Mouse (Mus musculus): ENCODE measurements around the gene Tm6sf1. TPM values are rescaled to one million over a fixed set of nuclear protein-coding genes. Genes with fewer than 3 reads are reported as not detected.
A peak's percentile ranks its signal among the peaks of the same experiment; 100 is the strongest.

The Tm6sf1 gene
- total and polyA plus RNA-seq, 3 experiments, result 9.1 to 21.4 (median 12.6) TPM

DNA sequence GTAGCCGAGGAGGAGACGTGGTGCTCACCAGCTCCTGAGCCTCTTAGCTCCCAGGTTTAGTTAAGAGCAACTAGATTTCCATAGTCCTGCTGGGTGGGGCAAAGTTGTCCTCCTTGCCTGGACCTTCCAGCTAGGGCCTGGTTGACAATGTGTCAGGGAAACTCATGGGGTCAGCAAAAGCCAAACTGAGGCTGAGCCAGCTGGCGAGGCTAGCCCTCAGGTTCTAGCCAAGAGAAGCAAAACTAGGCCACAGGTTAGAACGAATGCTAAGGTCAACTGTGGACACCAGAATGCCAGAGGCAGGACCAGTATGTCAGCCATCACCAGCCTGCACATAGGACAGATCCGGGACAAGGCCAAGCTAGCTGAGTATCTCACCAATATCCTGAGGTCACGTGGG lies 17.4 kb upstream of the Tm6sf1 start:
- TF ChIP-seq POLR2A (IDR thresholded peaks at IDR 0.05; ENCODE audit: insufficient read depth, low read depth, low read length), result no peak
- no peak for TF ChIP-seq CTCF (IDR thresholded peaks at IDR 0.05)
- no peak for TF ChIP-seq EP300 (IDR thresholded peaks at IDR 0.05; ENCODE audit: insufficient read depth, low read depth, low read length)
- Histone ChIP-seq H3K79me2 (replicated peaks; ENCODE audit: control insufficient read depth, insufficient read depth, low read length) (no peaks in the 10 kb centered on the region), H3K27me3 (ENCODE audit: control insufficient read depth, insufficient read depth, low read length) (no peaks in the 10 kb centered on the region), H3K4me3 (no peak overlapping the region), H3K36me3 (ENCODE audit: control insufficient read depth, insufficient read depth, low read length) (no peaks in the 10 kb centered on the region), H3K9ac (ENCODE audit: low read depth, low read length) (no peak overlapping the region), H3K4me1 (ENCODE audit: control insufficient read depth, insufficient read depth, low read length) (peaks cover 1% of the 10 kb centered on the region), H3K27ac (peak overlapping the region; percentile 71)
- peak; percentile 52 to 71 for DNase-seq
- intact Hi-C loops (cut with DNase I), result no loop called here
- WGBS, result 66% methylated on average over 6 of the region's 6 CpGs

DNA sequence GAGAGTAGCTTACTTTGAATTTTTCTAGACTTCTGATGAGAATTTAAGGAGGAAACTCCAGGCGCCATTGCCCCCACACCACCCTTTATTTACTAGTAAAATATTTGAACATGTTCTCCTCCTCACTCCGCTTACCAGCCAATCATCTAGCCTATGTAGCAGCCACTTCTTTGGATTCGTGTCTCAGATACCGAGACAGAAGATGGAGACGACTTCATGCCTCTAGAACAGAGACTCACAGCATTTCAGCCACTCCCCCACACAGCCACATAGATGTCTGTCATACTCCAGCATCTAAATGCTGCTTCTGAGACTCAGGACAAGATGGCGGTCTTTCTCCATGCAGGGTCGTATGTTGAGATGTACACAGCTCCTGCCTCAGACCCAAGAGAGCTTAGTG lies 16.7 kb upstream of the Tm6sf1 start:
- WGBS, result 92% methylated on average over 7 of the region's 7 CpGs
- intact Hi-C loops (cut with DNase I), result no loop called here
- Histone ChIP-seq H3K79me2 (replicated peaks; ENCODE audit: control insufficient read depth, insufficient read depth, low read length) (no peaks in the 10 kb centered on the region), H3K4me3 (no peak overlapping the region), H3K36me3 (ENCODE audit: control insufficient read depth, insufficient read depth, low read length) (no peaks in the 10 kb centered on the region), H3K4me1 (ENCODE audit: control insufficient read depth, insufficient read depth, low read length) (peaks cover 1% of the 10 kb centered on the region), H3K9ac (ENCODE audit: low read depth, low read length) (no peak overlapping the region), H3K27ac (no peak overlapping the region), H3K27me3 (ENCODE audit: control insufficient read depth, insufficient read depth, low read length) (no peaks in the 10 kb centered on the region)
- DNase-seq, result no peak
- TF ChIP-seq CTCF (IDR thresholded peaks at IDR 0.05) (no peak), POLR2A (IDR thresholded peaks at IDR 0.05; ENCODE audit: insufficient read depth, low read depth, low read length) (no peak), EP300 (IDR thresholded peaks at IDR 0.05; ENCODE audit: insufficient read depth, low read depth, low read length) (no peak)

DNA sequence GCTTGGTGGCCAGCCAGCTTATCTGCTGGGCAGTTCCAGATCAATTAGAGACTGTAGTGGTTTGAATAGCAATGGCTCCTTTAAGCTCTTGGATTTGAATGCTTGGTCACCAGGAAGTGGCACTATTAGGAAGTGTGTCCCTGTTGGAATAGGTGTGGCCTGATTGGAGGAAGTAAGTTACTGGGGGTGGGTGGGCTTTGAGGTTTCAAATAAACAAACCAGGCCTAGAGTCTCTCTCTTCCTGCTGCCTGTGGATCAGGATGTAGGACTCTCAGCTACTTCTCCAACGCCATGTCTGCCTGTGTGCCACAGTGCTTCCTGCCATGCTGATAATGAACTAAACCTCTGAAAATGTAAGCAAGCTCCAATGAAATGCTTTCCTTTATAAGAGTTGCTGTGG lies 15.8 kb upstream of the Tm6sf1 start:
- Histone ChIP-seq H3K36me3 (ENCODE audit: control insufficient read depth, insufficient read depth, low read length) (no peaks in the 10 kb centered on the region), H3K4me3 (no peak overlapping the region), H3K79me2 (replicated peaks; ENCODE audit: control insufficient read depth, insufficient read depth, low read length) (no peaks in the 10 kb centered on the region), H3K4me1 (ENCODE audit: control insufficient read depth, insufficient read depth, low read length) (peaks cover 1% of the 10 kb centered on the region), H3K27ac (no peak overlapping the region), H3K9ac (ENCODE audit: low read depth, low read length) (no peak overlapping the region), H3K27me3 (ENCODE audit: control insufficient read depth, insufficient read depth, low read length) (no peaks in the 10 kb centered on the region)
- WGBS, result 44% methylated on average over 1 of the region's 1 CpGs
- intact Hi-C loops (cut with DNase I), result no loop called here
- TF ChIP-seq POLR2A (IDR thresholded peaks at IDR 0.05; ENCODE audit: insufficient read depth, low read depth, low read length) (no peak), CTCF (IDR thresholded peaks at IDR 0.05) (no peak), EP300 (IDR thresholded peaks at IDR 0.05; ENCODE audit: insufficient read depth, low read depth, low read length) (no peak)
- no peak for DNase-seq

DNA sequence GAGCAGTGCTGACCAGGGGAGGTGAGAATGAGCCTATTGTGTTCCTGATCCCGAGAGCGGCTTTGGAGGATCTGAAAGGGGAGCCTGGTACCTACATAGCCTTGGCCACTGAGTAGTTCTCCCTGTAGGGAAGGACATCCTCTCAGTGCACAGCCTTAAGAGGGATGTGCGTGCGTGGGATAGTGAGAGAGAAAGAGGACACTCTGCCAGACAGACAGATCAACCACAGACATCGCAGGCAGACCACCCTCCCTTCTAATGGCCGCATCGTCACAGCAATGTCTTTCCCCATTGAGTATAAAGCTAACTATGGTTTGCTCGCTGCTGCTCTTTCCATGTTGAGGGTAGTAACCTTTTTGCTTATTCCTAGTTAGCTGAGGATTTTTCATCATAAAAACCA lies 14.9 kb upstream of the Tm6sf1 start:
- WGBS, result 92% methylated on average over 8 of the region's 8 CpGs
- Histone ChIP-seq H3K36me3 (ENCODE audit: control insufficient read depth, insufficient read depth, low read length) (no peaks in the 10 kb centered on the region), H3K79me2 (replicated peaks; ENCODE audit: control insufficient read depth, insufficient read depth, low read length) (no peaks in the 10 kb centered on the region), H3K4me3 (no peak overlapping the region), H3K27ac (no peak overlapping the region), H3K27me3 (ENCODE audit: control insufficient read depth, insufficient read depth, low read length) (no peaks in the 10 kb centered on the region), H3K9ac (ENCODE audit: low read depth, low read length) (no peak overlapping the region), H3K4me1 (ENCODE audit: control insufficient read depth, insufficient read depth, low read length) (peaks cover 1% of the 10 kb centered on the region)
- TF ChIP-seq CTCF (IDR thresholded peaks at IDR 0.05) (no peak), POLR2A (IDR thresholded peaks at IDR 0.05; ENCODE audit: insufficient read depth, low read depth, low read length) (no peak)
- intact Hi-C loops (cut with DNase I), result no loop called here
- DNase-seq, result no peak

DNA sequence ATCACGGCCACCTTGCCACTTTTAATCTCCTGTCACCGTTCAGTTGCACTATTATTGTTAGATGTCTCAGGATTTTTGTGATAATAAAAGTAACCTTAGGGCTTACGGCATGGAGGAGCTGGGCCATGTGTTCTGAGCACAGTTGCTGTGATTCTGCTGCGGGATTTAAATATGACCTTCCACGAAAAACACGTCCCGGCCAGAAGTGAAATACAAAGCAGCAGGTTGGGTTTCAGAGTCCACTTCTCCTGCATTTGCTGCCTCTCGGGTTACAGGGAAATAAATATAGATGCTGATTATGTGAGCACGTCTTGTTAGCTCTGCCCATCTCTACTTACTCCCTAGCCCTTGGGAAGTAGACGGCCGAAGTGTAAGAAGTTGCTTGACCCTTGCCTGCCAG lies 14.0 kb upstream of the Tm6sf1 start:
- intact Hi-C loops (cut with DNase I), result no loop called here
- Histone ChIP-seq H3K4me3 (no peak overlapping the region), H3K4me1 (ENCODE audit: control insufficient read depth, insufficient read depth, low read length) (peaks cover 1% of the 10 kb centered on the region), H3K36me3 (ENCODE audit: control insufficient read depth, insufficient read depth, low read length) (no peaks in the 10 kb centered on the region), H3K27me3 (ENCODE audit: control insufficient read depth, insufficient read depth, low read length) (no peaks in the 10 kb centered on the region), H3K9ac (ENCODE audit: low read depth, low read length) (no peak overlapping the region), H3K79me2 (replicated peaks; ENCODE audit: control insufficient read depth, insufficient read depth, low read length) (no peaks in the 10 kb centered on the region), H3K27ac (no peak overlapping the region)
- no peak for DNase-seq
- 84% methylated on average over 11 of the region's 11 CpGs for WGBS
- no peak for TF ChIP-seq CTCF (IDR thresholded peaks at IDR 0.05)
- TF ChIP-seq POLR2A (IDR thresholded peaks at IDR 0.05; ENCODE audit: insufficient read depth, low read depth, low read length), result no peak
- TF ChIP-seq EP300 (IDR thresholded peaks at IDR 0.05; ENCODE audit: insufficient read depth, low read depth, low read length), result no peak

DNA sequence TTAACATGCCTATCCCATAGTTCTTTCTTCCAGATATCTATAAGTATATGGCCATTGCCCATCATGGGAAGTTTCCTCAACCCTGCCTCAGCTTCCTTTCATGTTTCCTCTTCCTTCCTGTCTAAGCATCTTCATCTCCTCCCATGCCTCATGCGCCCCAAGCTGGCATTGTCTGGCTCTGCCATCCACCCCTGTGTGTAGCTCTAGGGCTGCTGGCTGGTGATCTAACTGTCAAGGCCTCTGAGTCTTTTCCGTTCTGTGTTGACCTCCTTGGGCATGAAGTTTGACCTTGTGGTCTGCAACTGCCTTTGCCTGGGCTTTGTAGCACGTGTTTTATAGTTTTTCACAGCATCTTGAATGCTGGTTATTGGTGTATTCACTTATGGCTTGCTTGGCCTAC lies 13.5 kb upstream of the Tm6sf1 start:
- Histone ChIP-seq H3K4me1 (ENCODE audit: control insufficient read depth, insufficient read depth, low read length) (peaks cover 1% of the 10 kb centered on the region), H3K9ac (ENCODE audit: low read depth, low read length) (no peak overlapping the region), H3K27ac (no peak overlapping the region), H3K79me2 (replicated peaks; ENCODE audit: control insufficient read depth, insufficient read depth, low read length) (no peaks in the 10 kb centered on the region), H3K36me3 (ENCODE audit: control insufficient read depth, insufficient read depth, low read length) (no peaks in the 10 kb centered on the region), H3K27me3 (ENCODE audit: control insufficient read depth, insufficient read depth, low read length) (no peaks in the 10 kb centered on the region), H3K4me3 (no peak overlapping the region)
- intact Hi-C loops (cut with DNase I), result no loop called here
- TF ChIP-seq EP300 (IDR thresholded peaks at IDR 0.05; ENCODE audit: insufficient read depth, low read depth, low read length) (no peak), POLR2A (IDR thresholded peaks at IDR 0.05; ENCODE audit: insufficient read depth, low read depth, low read length) (no peak), CTCF (IDR thresholded peaks at IDR 0.05) (no peak)
- WGBS, result 84% methylated on average over 3 of the region's 3 CpGs
- no peak for DNase-seq
